Mouse (Mus musculus) retina, postnatal 1 day (tissue): ENCODE results near the gene Plekhj1.

ENCODE experiments used
- DNase-seq: peaks from one replicate; pipeline ENCODE4 v3.0.0-alpha.2; 2012

The Plekhj1 gene

DNA sequence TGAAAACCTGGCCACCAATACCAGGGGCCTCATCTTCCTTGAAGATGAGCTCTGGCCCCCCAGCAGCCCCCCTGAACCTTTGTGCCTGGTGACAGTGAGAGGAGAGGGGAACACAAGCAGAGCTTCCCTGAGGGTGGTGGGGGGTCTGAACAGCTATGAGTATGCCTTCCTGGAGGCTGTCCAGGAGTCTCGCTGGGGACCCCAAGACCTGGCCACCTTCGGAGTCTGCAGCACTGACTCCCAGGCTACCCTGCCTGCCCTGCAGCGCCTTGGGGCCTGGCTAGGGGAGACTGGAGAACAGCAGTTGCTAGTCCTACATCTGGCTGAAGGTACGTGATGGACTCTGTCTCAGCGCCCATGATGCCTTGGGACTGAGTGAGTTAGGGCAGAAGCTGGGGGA is 6.9 kb upstream of the Plekhj1 start:
- no peak for DNase-seq

DNA sequence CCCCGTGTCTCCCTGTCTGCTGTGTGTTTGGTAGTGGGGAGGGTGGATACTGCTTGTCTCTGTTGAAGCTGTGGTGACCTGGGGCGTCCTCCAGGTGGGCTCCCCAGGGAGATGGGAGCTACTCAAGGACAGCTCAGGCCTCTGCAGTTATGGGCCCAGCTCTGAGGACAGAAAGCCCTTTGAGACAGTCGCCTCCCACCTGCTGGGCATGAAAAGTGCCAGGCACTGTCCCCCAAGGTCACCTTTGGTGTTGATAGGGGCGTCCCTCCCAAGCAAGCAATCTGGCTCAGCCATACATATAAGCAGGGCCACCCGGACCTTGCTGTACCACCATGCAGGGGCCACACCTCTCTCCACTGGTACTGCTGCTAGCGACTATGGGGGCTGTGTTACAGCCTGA is 6.5 kb upstream of the Plekhj1 start, which contains the start of gene Amh:
TSS of gene Amh (plus strand) at position 328 of the 400 bp plus-strand sequence.
- no peak for DNase-seq

DNA sequence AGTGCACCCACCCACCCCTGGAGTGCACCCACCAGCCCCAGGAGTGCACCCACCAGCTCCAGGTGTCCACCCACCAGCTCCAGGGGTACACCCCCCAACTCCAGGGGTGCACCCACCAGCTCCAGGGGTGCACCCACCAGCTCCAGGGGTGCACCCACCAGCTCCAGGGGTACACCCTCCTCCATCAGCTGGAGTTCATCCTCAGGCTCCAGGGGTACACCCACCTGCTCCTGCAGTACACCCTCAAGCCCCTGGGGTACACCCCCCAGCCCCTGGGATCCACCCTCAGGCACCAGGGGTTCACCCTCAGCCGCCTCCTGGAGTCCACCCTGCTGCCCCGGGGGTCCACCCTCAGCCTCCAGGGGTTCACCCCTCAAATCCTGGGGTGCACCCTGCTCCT is 5.9 kb upstream of the Plekhj1 start:
- no peak for DNase-seq

DNA sequence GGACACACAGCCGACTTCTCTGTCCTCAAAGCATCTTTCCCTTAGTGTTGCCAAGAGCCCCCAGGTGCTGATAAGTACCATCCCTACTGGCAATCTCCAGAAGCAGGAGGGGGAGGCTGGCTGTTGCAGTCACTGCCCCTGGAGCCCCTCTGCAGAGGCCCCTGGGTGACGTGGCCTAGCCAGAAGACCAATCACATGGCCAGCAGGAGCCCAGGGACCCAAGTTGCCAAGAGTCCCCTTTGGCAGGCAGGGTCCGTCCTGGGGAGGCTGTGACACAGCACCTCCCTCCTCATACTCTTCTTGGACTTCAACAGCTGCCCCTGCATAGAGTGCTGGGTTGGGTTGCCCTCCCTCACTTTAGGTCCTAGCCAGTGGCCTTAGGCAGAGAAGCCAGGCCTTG is 4.6 kb upstream of the Plekhj1 start:
- no peak for DNase-seq

DNA sequence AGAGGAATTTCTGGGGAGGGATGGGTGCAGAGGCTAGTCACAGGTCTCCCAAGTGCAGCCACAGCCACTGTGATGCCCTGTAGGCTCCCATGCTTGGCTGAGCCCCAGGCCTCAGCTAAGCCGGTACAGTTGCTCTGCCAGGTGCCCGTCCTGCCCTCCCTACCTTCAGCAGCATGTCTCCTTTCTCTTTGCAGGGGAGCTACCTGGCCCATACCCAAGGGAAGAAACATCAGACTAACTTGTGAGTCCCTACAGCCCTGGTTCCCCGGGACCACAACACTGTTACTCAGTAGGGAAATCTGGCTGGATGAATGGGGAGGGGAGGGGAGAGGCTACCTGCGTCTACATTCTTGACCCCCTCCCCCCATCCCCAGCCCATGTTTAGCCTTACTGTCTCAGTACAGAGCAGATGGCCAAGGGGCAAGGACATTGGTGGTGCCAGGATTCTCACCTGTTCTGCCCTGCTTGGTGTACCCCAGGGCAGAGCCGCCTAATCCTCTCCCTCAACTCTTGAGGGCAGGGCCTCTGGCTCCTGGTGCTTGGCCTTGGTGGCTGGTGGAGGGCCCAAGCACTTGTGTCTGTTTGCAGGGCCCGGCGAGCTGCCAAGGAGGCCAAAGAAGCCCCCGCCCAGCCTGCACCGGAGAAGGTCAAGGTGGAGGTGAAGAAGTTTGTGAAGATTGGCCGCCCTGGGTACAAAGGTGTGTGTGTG is 3.9 kb upstream of the Plekhj1 start:
- DNase-seq = no peak

DNA sequence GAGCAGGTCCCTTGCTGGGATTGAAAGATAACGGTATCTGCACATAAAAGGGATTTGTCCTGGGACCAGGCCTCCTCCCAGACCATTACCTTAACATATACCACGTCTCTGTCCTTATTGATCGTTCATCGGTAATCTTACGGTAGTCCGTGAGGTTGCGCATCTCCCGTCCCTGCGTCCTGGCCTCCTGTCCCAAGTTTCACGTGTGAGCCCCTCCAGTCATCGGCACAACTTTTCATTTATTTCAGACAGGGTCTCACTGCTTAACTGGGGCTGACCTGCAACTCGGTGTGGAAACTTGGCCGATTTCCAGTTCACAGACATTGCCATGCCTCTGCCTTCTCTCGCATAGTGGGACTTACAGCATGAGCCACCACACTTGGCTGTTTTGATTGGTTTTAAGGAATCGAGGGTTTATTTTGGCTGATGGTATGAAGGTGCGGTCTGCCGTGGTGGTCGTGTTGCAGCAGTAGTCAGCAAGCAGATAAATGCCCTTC is 692 bp upstream of the Plekhj1 start:
- peak; percentile 27 for DNase-seq

DNA sequence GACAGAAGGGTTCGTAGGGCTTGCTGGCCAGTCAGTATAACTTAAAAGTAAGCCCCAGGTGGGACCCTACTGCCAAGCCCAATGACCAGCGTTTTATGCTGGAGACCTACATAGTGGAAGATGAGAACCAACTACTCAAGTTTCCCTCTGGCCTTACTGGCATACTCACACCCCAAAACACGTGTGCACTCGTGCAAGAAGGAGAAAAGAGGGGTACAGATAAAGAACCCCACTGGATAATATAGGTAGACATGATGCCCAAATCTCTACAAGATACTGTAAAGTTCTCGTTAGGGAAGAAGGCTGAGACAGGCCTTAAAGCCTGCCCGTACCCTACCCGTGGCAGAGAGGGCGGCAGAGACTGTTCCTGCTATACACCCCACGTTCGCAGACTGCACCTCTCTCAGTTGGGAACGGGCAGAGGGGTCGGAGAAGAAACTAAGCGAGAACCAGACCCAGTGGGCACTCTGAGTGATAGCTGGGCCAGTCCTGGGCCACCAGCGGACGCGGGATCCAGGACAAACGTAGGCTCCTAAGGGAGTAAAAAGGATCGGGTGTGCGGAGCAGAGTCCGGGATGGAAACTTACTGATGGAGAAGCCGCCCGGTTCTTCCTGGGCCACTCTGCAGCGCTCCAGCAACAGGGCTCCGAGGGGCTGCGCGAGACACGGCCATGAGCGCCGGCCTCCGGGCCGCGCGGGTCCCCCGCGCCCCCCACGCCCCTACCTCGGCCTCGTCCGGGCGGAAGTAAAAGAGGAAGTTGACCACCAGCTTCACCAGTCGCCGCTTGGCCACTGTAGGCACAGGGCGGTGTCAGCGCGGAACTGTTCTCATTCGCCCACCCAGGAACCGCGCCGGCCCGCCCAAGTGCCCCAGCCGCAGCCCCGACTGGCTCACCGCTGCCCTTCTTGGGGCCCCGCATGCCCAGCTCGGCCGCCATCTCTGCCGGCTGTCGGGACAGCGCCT is 958 bp downstream of the Plekhj1 start:
- no peak for DNase-seq

DNA sequence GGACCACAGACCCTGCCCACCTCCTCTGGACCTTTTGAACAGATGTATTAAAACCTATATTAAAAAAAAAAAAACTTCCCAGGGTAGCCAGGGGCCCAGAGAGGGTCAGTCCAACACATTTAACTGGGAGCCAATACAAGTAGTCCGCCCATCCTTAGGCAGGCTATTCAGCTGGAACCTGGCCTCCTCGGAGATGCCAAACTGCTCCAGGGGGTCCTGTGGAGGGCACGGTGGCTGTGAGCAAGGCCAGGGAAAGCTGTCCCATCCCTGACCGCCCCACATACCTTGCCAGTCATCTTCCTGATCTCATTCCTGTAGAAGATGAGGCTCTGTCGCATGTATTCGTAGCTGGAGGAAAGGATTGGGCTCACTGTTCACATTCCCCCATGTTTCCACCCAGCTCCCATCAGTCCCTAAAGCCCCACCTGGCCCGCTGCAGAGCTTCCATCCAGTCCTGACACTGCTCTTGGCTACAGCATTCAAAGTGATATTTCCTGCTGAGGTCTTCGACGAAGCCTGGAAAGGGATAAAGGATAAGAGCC is 2.0 kb downstream of the Plekhj1 start:
- DNase-seq = no peak

DNA sequence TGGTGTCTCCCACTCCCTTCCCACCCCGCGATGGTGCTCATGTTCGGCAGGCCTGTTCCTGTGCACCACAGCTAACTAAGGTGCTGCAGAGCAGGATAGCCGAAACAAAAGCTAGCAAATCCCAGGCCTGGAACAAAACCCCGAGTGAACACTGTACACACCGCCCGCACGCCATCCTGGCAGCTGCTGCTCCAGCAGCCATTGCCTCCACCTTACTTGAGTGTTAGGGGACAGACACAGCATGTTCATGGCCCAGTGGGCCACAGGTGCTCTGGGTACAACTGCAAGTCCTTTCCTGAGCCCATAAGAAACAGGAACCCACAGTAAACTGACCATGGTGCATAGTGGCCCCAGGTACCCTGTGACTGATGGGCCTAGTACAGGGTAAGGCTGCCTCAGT is 3.7 kb downstream of the Plekhj1 start:
- no peak for DNase-seq

DNA sequence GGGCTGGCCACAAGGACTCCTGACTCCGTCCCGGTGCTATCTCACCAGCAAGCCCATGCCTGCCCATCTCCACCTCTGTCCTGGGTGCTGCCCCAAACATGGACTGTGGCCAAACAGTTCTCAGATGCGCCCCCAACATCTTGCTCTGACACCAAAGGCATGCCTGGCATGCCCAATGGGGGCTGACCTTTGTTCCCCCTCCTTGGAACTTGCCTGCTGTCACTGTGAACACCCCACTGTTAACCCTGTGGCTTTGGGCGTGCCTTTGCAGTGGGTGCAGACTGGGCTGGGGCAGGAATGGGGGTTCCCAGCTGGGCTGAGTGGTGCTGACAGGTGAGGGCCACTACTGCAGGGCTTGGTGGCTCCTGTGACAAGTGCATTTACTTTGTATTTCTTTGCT is 4.6 kb downstream of the Plekhj1 start:
- no peak for DNase-seq

DNA sequence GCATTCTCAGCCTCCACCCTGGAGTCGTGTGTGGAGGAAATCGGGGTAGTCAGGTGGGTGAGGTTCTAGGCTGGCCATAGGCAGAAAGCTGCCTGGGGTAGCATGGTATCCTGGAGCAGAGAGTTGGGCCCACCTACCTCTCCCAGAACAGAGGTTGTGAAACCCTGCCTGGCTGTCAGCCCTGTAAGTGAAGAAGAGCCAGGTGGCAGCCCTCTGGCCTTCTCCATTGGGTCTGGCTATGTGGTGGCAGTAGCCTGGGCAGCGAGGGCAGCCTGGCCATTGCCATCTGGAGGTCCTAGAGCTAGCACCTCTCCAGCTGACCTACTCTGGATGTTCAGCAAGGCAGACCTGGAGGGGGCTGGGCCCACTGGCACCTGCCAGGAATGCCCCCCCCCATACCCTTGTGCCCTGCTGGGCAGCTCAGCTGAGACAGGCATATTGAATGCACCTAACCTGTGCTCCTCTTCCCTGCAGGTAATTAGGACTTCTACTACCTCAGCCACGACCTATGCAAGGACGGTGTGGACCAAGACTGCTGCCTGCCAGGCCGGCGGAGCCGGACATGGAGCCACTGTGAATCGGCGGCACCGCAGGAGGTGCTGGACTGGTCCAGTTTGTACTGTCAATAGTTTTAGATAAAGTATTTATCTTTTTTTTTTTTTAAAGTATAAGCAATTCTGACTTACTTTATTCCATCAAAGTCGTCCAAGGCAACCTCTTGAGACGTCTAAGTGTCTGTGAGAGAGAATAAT is 5.2 kb downstream of the Plekhj1 start:
- no peak for DNase-seq

DNA sequence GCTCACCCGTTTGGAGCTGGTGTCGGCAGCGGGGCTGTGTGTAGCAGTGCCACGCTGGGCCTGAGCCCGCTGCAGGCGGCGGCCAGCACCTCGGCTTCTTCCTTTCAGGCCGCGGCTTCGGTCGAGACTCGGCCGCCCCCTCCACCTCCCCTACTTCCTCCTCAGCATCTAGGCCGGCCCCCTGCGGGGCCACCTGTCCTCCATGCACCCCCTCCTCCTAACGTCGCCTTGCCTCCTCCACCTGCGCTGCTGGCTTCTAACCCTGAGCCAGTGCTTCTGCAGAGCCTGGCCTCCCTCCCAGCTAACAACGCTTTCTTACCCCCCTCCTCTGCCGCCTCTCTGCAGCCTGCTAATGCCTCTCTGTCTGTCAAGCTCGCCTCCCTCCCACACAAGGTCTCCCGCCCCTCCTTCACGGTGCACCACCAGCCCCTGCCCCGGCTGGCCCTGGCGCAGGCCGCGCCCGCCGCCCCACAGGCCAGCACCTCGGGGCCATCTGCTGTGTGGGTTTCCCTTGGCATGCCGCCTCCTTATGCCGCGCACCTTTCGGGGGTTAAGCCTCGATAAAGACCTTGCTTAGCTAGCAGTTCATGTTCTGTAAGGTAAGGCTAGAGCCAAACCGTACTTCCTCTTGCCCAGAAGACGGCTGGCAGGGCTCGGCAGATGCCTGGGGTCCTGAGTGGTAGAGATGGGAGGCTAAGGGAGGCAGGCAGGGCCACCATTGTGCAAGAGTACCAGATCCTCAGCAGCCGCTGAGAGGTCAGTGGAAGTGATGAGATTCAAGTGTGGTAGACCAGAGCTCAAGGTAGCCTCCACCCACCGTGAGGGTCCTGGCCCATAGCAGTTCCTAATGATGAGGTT is 6.0 kb downstream of the Plekhj1 start:
- peak; percentile 7 for DNase-seq

DNA sequence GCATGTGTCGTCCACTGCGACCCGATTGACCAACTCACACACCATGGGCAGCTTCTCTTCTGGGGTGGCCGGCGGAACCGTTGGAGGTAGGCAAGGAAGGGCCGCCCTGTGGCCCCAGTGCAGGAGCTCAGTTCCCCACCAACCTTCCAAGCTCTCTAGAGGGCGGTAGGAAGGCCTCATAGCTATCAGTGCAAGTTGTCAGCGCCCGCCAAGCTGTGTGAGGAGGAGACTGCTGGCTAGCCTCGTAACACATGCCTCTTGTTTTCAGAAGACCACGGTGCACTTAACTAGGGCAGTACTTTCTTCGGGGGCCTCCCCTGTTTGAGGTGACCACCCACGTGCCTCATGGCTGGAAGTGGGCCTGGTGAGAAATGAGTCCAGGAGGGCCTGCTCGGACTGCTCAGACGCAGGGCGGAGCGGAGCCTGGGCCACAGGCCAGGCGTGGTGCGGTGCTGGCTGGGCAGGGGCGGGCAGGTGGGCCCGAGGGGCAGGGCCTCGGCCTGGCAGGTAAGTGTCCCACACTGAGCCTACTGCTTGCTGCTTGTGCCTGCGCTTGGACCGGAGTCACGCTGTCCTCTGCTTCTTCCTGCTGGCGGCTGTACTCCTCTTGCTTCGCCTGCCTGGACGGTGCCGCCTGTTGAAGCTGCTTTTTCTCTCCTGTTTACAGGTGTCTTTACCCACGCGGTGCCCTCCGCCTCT is 6.8 kb downstream of the Plekhj1 start:
- DNase-seq = no peak

DNA sequence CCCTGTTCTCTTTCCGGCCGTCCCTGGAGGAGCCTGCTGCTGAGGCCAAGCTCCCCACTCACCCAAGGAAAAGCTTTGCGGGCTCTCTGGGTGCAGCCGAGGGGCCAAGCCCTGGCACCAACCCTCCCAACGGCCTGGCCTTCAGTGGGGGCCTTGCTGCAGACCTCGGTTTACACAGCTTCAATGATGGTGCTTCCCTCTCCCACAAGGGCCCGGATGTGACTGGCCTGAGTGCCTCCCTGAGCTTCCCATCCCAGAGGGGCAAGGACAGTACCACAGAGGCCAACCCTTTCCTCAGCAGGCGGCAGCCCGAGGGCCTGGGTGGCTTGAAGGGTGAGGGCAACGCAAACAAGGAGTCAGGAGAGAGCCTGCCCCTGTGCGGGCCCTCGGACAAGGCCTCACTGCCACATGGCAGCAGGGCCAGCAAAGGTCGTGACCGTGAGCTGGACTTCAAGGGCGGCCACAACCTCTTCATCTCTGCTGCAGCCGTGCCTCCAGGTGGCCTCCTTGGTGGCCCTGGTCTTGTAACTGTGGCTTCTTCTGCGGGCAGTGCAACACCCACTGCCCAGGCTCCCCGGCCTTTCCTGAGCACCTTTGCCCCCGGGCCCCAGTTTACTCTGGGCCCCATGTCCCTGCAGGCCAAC is 7.5 kb downstream of the Plekhj1 start:
- no peak for DNase-seq

DNA sequence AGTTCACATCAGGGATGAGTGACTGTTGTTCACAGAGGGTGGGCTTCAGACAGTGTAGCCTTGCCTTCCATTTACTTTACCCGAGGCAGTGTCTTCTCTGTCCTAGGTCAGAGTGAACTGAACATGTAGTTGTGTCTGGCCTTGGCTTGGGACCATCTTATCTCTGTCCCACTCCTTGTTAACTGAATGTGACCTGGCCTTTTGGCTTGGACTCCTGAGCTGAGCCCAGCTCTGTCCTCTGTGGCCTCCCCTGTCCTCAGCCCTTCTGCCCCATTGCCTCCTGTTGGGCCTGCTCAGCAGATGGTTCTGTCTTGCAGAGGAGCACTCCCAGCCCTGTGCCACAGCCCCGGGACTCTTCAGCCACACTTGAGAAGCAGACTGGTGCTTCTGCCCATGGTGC is 10.9 kb downstream of the Plekhj1 start:
- DNase-seq = no peak

DNA sequence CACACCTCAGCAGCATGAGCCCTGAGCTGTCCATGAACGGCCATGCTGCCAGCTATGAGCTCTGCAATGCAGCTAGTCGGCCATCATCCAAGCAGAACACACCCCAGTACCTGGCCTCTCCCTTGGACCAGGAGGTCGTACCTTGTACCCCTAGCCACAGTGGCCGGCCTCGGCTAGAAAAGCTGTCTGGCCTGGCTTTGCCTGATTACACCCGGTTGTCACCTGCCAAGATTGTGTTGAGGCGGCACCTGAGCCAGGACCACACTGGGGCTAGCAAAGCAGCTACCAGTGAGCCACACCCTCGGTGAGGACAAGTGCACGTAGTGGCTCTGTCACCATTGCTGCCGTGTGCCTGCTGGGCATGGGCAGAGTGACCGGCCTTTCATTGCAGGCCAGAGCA is 12.5 kb downstream of the Plekhj1 start:
- no peak for DNase-seq

DNA sequence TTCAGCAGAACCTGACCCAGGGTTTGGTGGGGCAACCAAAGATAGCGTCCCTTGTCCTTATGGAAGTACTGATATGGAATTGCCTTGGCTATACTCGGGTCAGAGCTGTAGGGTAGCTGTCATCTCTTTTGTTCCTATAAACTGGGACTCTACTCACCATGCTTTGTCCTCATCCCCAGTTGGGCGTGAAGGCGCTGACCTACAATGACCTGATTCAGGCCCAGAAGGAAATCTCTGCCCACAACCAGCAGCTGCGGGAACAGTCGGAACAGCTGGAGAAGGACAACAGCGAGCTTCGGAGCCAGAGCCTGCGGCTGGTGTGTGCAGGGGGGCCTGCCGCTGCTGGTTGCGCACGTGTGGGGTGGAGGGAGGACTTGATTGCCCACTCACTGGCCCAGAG is 13.6 kb downstream of the Plekhj1 start:
- no peak for DNase-seq

DNA sequence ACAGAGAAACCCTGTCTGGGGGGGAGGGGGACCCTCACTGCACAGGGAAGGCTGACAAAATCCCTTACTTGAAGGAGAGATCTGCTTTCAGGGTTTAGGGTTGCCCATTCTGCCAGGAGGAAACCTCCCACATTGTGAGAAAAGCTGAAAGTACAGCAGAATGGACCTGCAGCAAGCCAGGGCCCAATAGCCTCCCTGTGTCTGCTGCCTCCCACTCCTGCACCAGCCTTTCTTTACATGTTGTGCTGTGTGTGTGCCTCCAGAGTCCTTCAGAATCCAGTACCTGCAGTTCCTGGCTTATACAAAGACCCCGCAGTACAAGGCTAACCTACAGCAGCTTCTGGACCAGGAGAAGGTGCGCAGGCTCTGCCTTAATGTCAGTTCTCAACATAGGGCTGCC is 14.1 kb downstream of the Plekhj1 start:
- DNase-seq = no peak

DNA sequence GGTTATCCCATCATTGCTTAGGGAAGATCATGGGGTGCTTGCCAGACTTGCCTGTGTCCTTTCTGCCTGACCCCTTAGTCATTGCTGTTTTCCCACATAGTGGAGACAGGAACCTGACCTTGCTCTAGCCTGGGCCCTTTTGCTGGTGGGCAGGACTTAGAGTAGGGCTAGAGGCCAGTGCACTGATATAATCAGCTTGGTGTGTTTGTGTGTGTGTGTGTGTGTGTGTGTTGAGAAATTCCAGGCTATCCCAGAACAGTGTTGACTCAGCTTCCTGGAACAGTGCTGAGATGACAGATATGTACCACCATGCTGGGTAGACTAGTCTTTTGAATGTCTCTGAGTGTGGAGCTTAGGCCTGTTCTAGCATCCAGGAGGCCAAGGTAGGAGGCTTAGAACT is 18.9 kb downstream of the Plekhj1 start:
- DNase-seq = no peak

DNA sequence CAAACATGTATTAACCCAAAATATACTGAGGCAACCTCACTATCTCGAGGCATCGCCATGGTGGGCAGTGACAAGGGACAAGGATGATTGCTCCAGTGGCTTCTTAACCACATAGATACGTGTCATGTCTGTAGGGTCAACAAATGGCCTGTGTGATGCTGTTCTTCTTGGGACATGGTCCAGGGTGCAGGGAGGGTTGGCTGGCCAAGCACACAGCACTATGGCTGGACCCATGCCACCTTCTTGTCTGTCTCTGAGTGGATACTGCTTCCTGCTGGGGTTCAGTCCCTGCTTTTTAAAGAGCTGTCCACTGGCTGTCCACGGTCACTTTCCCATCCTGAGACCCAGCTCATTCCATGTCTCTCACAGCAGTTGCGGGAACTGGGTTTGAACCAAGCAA is 21.3 kb downstream of the Plekhj1 start:
- DNase-seq = no peak

DNA sequence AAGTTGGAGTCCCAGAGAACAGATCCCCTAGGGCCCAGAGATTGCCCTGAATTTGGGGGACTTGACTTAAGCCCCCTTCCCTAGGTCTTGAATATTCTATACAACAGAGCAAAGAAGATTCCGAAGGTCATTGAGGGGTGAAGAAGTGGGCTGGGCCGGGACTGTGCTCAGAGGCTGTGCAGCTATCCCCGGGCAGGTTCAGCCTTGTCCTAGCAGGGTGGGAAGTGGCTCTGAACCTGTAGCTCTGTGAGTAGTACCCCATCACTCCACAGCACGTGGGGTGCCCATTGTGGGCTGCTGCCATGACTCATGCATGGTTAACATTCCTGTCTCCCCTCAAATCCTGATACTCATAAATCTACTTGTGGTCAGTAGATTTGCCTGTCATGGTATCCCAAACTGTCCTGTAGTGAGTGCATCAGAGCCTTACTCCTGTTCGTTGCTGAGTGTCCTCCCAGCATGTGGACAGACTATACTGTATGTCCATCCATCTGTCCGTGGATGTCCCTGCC is 22.0 kb downstream of the Plekhj1 start:
- no peak for DNase-seq
